Mouse (Mus musculus): ENCODE data around the gene Nup43.
"Not testable (repeated sequence)": the region's sequence is repeated elsewhere in the genome, so short reads cannot be mapped to it uniquely, and the experiment has no call there.

The Nup43 gene

GRCm38 (mm10) chr10:7667342-7667802 is at the start of gene Nup43:
Nup43 (plus strand) TSS chr10:7667503.
- peak; percentile 87 to 89 for DNase-seq (ENCODE audit: low spot score in 2 of 2)

GRCm38 (mm10) chr10:7617556-7617955 is 49.7 kb upstream of the Nup43 start:
- DNase-seq (ENCODE audit: low spot score in 2 of 2): not testable (repeated sequence)

GRCm38 (mm10) chr10:7619821-7620241 is 47.5 kb upstream of the Nup43 start:
- DNase-seq (ENCODE audit: low spot score in 2 of 2): no peak

GRCm38 (mm10) chr10:7620723-7621122 is 46.6 kb upstream of the Nup43 start:
- no peak for DNase-seq (ENCODE audit: low spot score in 2 of 2)

GRCm38 (mm10) chr10:7622378-7622777 is 44.9 kb upstream of the Nup43 start:
- peak; percentile 34 to 35 for DNase-seq (ENCODE audit: low spot score in 2 of 2)

GRCm38 (mm10) chr10:7623861-7624518 is 43.3 kb upstream of the Nup43 start:
- DNase-seq (ENCODE audit: low spot score in 2 of 2): no peak

GRCm38 (mm10) chr10:7629092-7629491 is 38.2 kb upstream of the Nup43 start:
- peak in 1 of 2 experiments; percentile 35 for DNase-seq (ENCODE audit: low spot score in 2 of 2)

GRCm38 (mm10) chr10:7630286-7630685 is 37.0 kb upstream of the Nup43 start:
- no peak for DNase-seq (ENCODE audit: low spot score in 2 of 2)

- DNase-seq (ENCODE audit: low spot score in 2 of 2): no peak
These were observed 36.2 kb upstream of the Nup43 start for GRCm38 (mm10) chr10:7630951-7631720.

GRCm38 (mm10) chr10:7640366-7640765 is 26.9 kb upstream of the Nup43 start:
- DNase-seq (ENCODE audit: low spot score in 2 of 2): no peak

GRCm38 (mm10) chr10:7645911-7646310 is 21.4 kb upstream of the Nup43 start:
- no peak for DNase-seq (ENCODE audit: low spot score in 2 of 2)

GRCm38 (mm10) chr10:7649059-7649458 is 18.2 kb upstream of the Nup43 start:
- DNase-seq (ENCODE audit: low spot score in 2 of 2): no peak

- DNase-seq (ENCODE audit: low spot score in 2 of 2): no peak
These were observed 16.2 kb upstream of the Nup43 start for GRCm38 (mm10) chr10:7651057-7651456.

- no peak for DNase-seq (ENCODE audit: low spot score in 2 of 2)
These were observed 4.7 kb upstream of the Nup43 start for GRCm38 (mm10) chr10:7662471-7663141.

- DNase-seq (ENCODE audit: low spot score in 2 of 2): peak; percentile 92 to 94
These were observed 3.9 kb upstream of the Nup43 start for GRCm38 (mm10) chr10:7663159-7664026.

GRCm38 (mm10) chr10:7664027-7664526 is 3.2 kb upstream of the Nup43 start:
- DNase-seq (ENCODE audit: low spot score in 2 of 2): no peak

- no peak for DNase-seq (ENCODE audit: low spot score in 2 of 2)
These were observed 2.4 kb upstream of the Nup43 start for GRCm38 (mm10) chr10:7664889-7665288.

- DNase-seq (ENCODE audit: low spot score in 2 of 2): no peak
These were observed 6.4 kb downstream of the Nup43 start for GRCm38 (mm10) chr10:7673673-7674072.

- DNase-seq (ENCODE audit: low spot score in 2 of 2): peak; percentile 85 to 87
These were observed 13.5 kb downstream of the Nup43 start, which contains the start of the genes Pcmt1 and Lats1 for GRCm38 (mm10) chr10:7680731-7681301. Pcmt1 (minus strand) TSS chr10:7681136. Lats1 (plus strand) TSS chr10:7681214.

GRCm38 (mm10) chr10:7681343-7682025 is 14.2 kb downstream of the Nup43 start:
- DNase-seq (ENCODE audit: low spot score in 2 of 2): peak; percentile 71 to 72

Measured in heart, adult 9 months (tissue).